Mouse (Mus musculus) heart, postnatal 25 days (tissue): ENCODE measurements around the gene Hax1. TPM values are rescaled to one million over a fixed set of nuclear protein-coding genes. Genes with fewer than 3 reads are reported as not detected.

Experiments used
- DNase-seq: peaks from one replicate; pipeline ENCODE4 v3.0.0; 2022; ENCODE audit warnings: low spot score
- intact Hi-C: fragments of 180-260 bp; cut with DNase I; formaldehyde crosslinking; loops from one replicate; pipeline ENCODE4 v1.15.1; 2025
- total RNA-seq, 2 experiments: library from RNA; stranded (reverse); gene quantifications; 2 replicates each; pipeline ENCODE4 v1.2.3; 2021

Gene Hax1
- 10 to 100 TPM; 41.8 to 46.1 TPM for total RNA-seq

DNA sequence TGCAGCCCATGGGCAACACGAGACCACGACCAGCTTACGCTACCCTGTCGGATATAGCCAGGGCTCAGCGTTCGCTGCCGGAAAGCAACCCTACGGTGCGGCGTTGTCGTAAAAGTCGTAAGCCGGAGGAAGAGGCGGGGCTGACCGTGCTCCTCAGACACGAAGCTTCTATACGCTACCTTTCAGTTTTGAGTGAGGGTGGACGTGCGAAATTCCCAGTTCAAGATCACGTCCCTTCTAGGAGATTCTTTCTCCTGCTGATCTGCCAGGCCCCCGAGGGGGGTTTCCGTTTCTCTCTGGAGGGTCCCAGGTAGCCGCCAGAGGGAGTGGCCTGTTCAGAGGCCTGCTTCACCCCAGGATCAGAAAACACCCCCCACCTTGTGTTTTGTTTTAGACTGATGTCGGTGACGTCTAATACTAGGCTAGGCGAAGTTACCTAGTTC lies at the start of gene Hax1:
TSS of gene Hax1 (minus strand) at position 169 of the 443 bp plus-strand sequence.
- intact Hi-C loops: loop anchor here (5.0 kb wide), 1 partner anchor 41 kb away; no protein-coding TSS in a partner anchor

DNA sequence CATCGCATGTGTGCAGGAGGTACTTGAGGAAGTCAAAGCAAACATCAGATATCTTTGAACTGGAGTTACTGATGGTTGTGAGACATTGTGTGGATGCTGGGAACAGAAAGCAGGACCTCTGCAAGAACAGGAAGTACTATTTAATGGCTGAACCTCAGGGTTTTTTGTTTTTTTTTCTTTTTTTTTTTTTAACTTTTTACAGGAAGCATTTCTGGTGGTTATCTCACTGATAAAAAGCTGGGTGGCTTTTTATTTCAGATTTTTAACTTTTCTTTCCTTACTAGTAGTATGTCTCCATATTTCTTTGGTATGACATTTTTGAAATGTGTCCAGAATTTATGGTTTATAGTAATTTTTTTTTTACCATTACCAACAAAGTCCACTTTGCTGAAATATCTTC lies 37.7 kb upstream of the Hax1 start:
- intact Hi-C loops: no loop called here

More for the DNA sequence above, at the start of gene Hax1:
- peak; percentile 83 for DNase-seq

GRCm38 (mm10) chr3:90034653-90035052 lies 36.1 kb upstream of the Hax1 start:
- no peak for DNase-seq
- intact Hi-C loops: loop anchor here (2.0 kb wide), 1 partner anchor 14 kb away; no protein-coding TSS in a partner anchor

More for the DNA sequence above, 37.7 kb upstream of the Hax1 start:
- no peak for DNase-seq

- DNase-seq: no peak
- intact Hi-C loops: no loop called here
Observed at GRCm38 (mm10) chr3:90016626-90017025, 18.0 kb upstream of the Hax1 start.

GRCm38 (mm10) chr3:90010291-90010690 lies 11.7 kb upstream of the Hax1 start:
- DNase-seq: no peak
- intact Hi-C loops: no loop called here

- no peak for DNase-seq
- intact Hi-C loops: no loop called here
Observed at GRCm38 (mm10) chr3:90004091-90004796, 5.7 kb upstream of the Hax1 start.

- no peak for DNase-seq
- intact Hi-C loops: loop anchor here (2.0 to 5.0 kb wide), 2 partner anchors 43 to 53 kb away; partner anchors contain the start of gene Ubap2l
Observed at GRCm38 (mm10) chr3:89999830-90000229, 1.2 kb upstream of the Hax1 start.

DNA sequence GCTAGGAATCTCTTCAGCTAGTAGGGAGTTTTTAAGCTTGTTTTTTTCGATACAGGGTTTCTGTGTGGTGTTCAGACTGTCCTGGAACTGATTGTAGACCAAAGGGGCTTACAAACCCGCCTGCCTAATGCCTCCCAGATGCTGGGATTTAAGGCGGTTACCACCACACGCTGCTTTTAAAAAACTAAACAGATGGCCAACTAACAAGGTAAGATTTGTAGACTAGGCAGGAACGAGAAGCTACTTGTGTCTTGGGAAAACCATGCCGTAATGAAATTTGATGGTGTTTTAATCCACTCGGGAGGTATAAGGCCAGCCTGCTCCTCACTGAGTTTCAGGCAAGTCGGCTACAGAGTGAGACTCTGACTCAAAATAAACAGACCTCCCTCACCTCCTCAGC lies 510 bp upstream of the Hax1 start:
- no peak for DNase-seq
- intact Hi-C loops: loop anchor here (5.0 kb wide), 1 partner anchor 42 kb away; no protein-coding TSS in a partner anchor

DNA sequence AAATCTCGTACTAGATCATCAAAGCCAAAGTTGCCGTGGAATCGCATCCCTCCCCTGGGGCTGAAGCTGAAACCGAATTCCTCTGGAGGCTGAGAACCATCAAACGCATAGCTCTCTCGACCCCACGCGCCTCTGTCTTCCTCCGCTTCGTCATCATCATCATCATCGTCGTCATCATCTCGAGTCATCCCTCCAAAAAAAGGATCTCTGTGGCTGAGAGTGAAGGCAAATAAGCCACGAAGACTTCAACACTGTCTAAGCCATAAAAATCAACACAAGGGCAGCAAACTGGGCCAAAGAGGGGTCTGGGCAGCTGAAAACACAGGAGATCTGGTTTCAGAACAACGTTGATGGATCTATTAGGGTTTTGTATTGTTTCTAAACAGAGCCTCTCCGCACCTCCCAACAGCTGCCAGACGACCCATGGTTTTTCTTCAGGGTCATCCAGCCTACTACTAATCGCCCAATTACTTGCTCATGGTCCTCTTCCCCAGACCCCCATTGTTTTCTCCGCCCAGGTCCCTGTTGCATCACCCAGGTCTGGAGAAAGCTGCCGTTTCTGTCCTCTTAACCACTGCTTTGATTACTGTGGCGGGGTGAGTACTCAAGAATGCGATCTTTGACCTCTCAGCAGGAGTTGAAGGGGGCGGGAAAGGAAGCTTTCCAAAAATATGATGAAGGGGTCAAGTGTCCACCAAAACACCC lies 637 bp downstream of the Hax1 start:
- DNase-seq: no peak
- intact Hi-C loops: loop anchor here (5.0 kb wide), 1 partner anchor 41 kb away; no protein-coding TSS in a partner anchor

- intact Hi-C loops: loop anchor here (5.0 kb wide), 1 partner anchor 38 kb away; no protein-coding TSS in a partner anchor
- DNase-seq: no peak
Observed at GRCm38 (mm10) chr3:89994807-89995515, 3.6 kb downstream of the Hax1 start.

DNA sequence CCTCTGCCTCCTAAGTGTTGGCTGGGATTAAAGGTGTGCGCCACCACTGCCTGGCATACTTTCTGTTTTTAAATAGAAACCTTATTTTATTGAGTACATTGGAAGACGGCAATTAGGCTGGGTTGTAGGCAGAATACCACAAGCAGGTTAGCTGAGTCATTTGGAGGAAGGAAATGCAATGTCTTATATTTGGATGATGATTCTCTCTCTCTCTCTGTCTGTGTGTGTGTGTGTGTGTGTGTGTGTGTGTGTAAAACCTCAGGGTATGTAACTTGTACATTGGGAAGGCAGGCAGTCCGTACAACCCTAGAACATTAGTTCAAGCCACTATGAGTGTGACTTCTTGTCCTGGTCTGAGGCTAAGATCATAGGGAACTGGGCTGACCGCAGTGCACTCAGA lies 10.8 kb downstream of the Hax1 start:
- intact Hi-C loops: no loop called here
- DNase-seq: no peak

DNA sequence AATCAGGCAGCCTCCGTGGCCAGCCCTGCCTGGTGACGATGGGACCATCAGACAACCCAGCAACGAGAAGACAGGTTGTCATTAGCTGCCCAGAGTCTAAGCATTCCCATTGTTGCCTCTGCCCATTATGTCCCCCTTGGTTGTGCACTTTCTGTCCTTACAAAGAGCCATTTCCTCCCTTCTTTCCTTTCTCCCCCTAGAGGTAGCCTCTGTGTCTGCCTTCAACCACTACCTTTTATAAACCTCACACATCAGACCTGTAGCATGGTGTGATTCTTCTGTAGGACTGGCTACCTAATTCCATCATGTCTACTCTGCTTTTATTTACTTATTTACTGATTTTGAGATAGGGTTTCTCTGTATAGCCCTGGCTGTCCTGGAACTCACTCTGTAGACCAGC lies 11.4 kb downstream of the Hax1 start:
- intact Hi-C loops: no loop called here
- DNase-seq: no peak

- DNase-seq: no peak
- intact Hi-C loops: no loop called here
Observed at GRCm38 (mm10) chr3:89982426-89982825, 16.2 kb downstream of the Hax1 start.

GRCm38 (mm10) chr3:89976859-89977258 lies 21.7 kb downstream of the Hax1 start:
- no peak for DNase-seq
- intact Hi-C loops: no loop called here

DNA sequence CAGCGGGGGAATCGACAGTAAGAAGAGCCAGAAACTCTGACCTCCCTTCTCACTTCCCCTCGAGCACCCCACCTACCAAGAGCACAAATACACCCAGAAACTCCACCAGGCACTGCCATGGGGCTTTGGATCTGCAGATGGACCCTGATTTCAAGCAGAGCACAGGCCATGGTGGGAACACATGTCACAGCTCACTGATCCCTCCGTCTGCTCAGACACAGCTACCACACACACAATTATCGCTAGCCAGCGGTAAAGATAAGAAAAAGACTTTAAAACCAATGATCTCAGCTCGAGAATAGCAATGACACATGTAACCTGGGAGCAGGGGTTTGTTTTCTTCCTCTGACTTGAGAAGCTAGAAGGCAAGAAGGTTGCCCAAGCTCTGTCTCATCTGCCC lies 30.1 kb downstream of the Hax1 start:
- intact Hi-C loops: no loop called here
- DNase-seq: no peak

- intact Hi-C loops: no loop called here
- DNase-seq: no peak
Observed at GRCm38 (mm10) chr3:89966946-89967345, 31.6 kb downstream of the Hax1 start.

DNA sequence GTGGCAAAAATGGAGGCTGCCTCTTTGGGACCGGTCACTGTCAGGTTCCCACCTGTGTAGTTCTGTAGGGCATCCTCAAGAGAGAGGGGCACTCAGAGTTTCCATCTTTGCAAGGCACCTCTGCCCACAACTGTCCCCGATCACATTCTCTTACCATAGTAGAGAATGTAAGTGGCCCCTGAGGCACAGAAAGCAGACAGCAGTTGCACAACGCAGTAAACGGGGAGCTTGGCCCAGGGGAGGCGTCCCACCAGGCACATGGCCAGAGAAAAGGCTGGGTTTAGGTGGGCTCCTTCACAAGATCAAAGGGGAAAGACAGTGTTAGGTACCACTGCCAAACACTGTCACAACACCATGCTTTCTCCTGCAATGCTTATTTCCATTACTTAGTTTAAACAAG lies 32.6 kb downstream of the Hax1 start:
- intact Hi-C loops: no loop called here
- no peak for DNase-seq

DNA sequence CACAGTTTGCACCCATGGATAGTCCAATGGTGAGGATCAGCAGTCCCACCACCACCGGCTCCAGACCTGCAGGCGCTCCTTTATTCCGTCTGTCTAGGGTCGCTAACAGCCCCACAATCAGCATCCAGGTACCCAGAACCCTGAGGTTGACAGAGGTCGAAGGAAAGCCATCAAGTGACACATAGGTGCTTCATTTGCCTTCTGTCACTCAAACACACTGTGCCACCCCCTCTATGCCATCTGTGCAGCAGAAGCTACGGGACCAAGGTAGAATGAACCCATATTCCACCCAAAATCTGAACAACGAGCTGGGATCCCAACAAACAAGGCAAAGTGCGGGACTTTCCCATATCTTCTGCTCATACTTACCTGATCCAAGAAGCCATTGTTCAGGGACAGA lies 33.0 kb downstream of the Hax1 start:
- intact Hi-C loops: no loop called here

GRCm38 (mm10) chr3:89963926-89964739 lies 34.4 kb downstream of the Hax1 start:
- intact Hi-C loops: loop anchor here (5.0 kb wide), 1 partner anchor 97 kb away; no protein-coding TSS in a partner anchor
- peak; percentile 48 for DNase-seq

More for the DNA sequence above, 33.0 kb downstream of the Hax1 start:
- no peak for DNase-seq
